Mouse (Mus musculus): ENCODE results near the gene Klk8.

Gene Klk8

GRCm38 (mm10) chr7:43797333-43797769, at the start of gene Klk8:
Gene Klk8, plus strand, starts transcription at chr7:43797577.
- peak; percentile 17 to 18 for DNase-seq (ENCODE audit: low spot score in 2 of 2)

- peak; percentile 52 to 80 for DNase-seq (ENCODE audit: low spot score in 2 of 2)
Observed at GRCm38 (mm10) chr7:43747788-43748187, 49.6 kb upstream of the Klk8 start.

GRCm38 (mm10) chr7:43752806-43753205, 44.6 kb upstream of the Klk8 start:
- no peak for DNase-seq (ENCODE audit: low spot score in 2 of 2)

- DNase-seq (ENCODE audit: low spot score in 2 of 2) = no peak
Observed at GRCm38 (mm10) chr7:43766484-43766883, 30.9 kb upstream of the Klk8 start.

- DNase-seq (ENCODE audit: low spot score in 2 of 2) = no peak
Observed at GRCm38 (mm10) chr7:43768597-43768996, 28.8 kb upstream of the Klk8 start, which contains the start of gene Klk12. Gene Klk12, plus strand, starts transcription at chr7:43768897.

- no peak for DNase-seq (ENCODE audit: low spot score in 2 of 2)
Observed at GRCm38 (mm10) chr7:43769636-43770035, 27.7 kb upstream of the Klk8 start.

GRCm38 (mm10) chr7:43770701-43771100, 26.7 kb upstream of the Klk8 start:
- no peak for DNase-seq (ENCODE audit: low spot score in 2 of 2)

- no peak for DNase-seq (ENCODE audit: low spot score in 2 of 2)
Observed at GRCm38 (mm10) chr7:43771916-43772315, 25.5 kb upstream of the Klk8 start.

- no peak for DNase-seq (ENCODE audit: low spot score in 2 of 2)
Observed at GRCm38 (mm10) chr7:43772901-43773300, 24.5 kb upstream of the Klk8 start.

- DNase-seq (ENCODE audit: low spot score in 2 of 2) = no peak
Observed at GRCm38 (mm10) chr7:43774364-43774763, 23.0 kb upstream of the Klk8 start, which contains the start of gene Klk11. Gene Klk11, plus strand, starts transcription at chr7:43774604.

GRCm38 (mm10) chr7:43774802-43775201, 22.6 kb upstream of the Klk8 start:
- DNase-seq (ENCODE audit: low spot score in 2 of 2) = no peak

GRCm38 (mm10) chr7:43775311-43776057, 21.9 kb upstream of the Klk8 start:
- no peak for DNase-seq (ENCODE audit: low spot score in 2 of 2)

- no peak for DNase-seq (ENCODE audit: low spot score in 2 of 2)
Observed at GRCm38 (mm10) chr7:43776506-43776905, 20.9 kb upstream of the Klk8 start.

GRCm38 (mm10) chr7:43777423-43777822, 20.0 kb upstream of the Klk8 start:
- DNase-seq (ENCODE audit: low spot score in 2 of 2) = no peak

GRCm38 (mm10) chr7:43778176-43778970, 19.0 kb upstream of the Klk8 start:
- DNase-seq (ENCODE audit: low spot score in 2 of 2) = no peak

GRCm38 (mm10) chr7:43780241-43780640, 17.1 kb upstream of the Klk8 start:
- no peak for DNase-seq (ENCODE audit: low spot score in 2 of 2)

GRCm38 (mm10) chr7:43780746-43781145, 16.6 kb upstream of the Klk8 start, which contains the start of gene Klk10:
Gene Klk10, plus strand, starts transcription at chr7:43781035.
- DNase-seq (ENCODE audit: low spot score in 2 of 2) = no peak

GRCm38 (mm10) chr7:43781541-43781940, 15.8 kb upstream of the Klk8 start:
- DNase-seq (ENCODE audit: low spot score in 2 of 2) = no peak

GRCm38 (mm10) chr7:43782275-43783265, 14.8 kb upstream of the Klk8 start:
- peak; percentile 58 to 68 for DNase-seq (ENCODE audit: low spot score in 2 of 2)

- no peak for DNase-seq (ENCODE audit: low spot score in 2 of 2)
Observed at GRCm38 (mm10) chr7:43785286-43785685, 12.1 kb upstream of the Klk8 start.

GRCm38 (mm10) chr7:43788096-43788495, 9.3 kb upstream of the Klk8 start:
- DNase-seq (ENCODE audit: low spot score in 2 of 2) = no peak

Measured in heart, adult 9 months (tissue).